Mouse (Mus musculus) lung, embryonic 14.5 days (tissue): Measurements from ENCODE around the gene Samd4b. TPM values are rescaled to one million over a fixed set of nuclear protein-coding genes. Genes with fewer than 3 reads are reported as not detected.

ENCODE experiments used
- ATAC-seq: fragments of 200-750 bp; cut with Nextera tagmentation; 2 replicates; pipeline ENCODE4 v1.8.0; 2017; ENCODE audit warnings: mild to moderate bottlenecking, moderate TSS enrichment, moderate library complexity; ENCODE audit not compliant: insufficient read depth
- DNase-seq: peaks from one replicate; pipeline ENCODE4 v3.0.0-alpha.2; 2015
- H3K27ac ChIP-seq: fragments of 300-500 bp; sonication (generic); 2 replicates; pipeline ENCODE4 v1.5.1; 2014; ENCODE audit warnings: low read depth, mild to moderate bottlenecking, moderate library complexity
- H3K27me3 ChIP-seq: fragments of 300-500 bp; sonication (generic); 2 replicates; pipeline ENCODE4 v1.6.1; 2014; ENCODE audit warnings: low read length, control low read depth; ENCODE audit not compliant: insufficient read depth
- H3K36me3 ChIP-seq: fragments of 300-500 bp; sonication (generic); 2 replicates; pipeline ENCODE4 v1.6.1; 2014; ENCODE audit warnings: control low read depth; ENCODE audit not compliant: insufficient read depth
- H3K4me1 ChIP-seq: fragments of 300-500 bp; sonication (generic); 2 replicates; pipeline ENCODE4 v1.6.1; 2014; ENCODE audit warnings: antibody characterized with exemption, control low read depth; ENCODE audit not compliant: insufficient read depth
- H3K4me2 ChIP-seq: fragments of 300-500 bp; sonication (generic); 2 replicates; pipeline ENCODE4 v1.6.1; 2014; ENCODE audit warnings: mild to moderate bottlenecking
- H3K4me3 ChIP-seq: fragments of 300-500 bp; sonication (generic); 2 replicates; pipeline ENCODE4 v1.5.1; 2014; ENCODE audit warnings: low read depth, low read length
- H3K9ac ChIP-seq: fragments of 300-500 bp; sonication (generic); 2 replicates; pipeline ENCODE4 v1.6.1; 2014
- H3K9me3 ChIP-seq: fragments of 300-500 bp; sonication (generic); 2 replicates; pipeline ENCODE4 v1.6.1; 2016; ENCODE audit warnings: low read depth, low read length, control low read depth
- CTCF ChIP-seq: IDR thresholded peaks from 2 replicates; pipeline ENCODE4 v1.5.1; 2016; ENCODE audit warnings: antibody characterized with exemption, low read depth
- WGBS: fragments of 180-500 bp; shearing (Covaris S2); extraction: QIAGEN DNeasy Blood & Tissue Kit; methylation state at CpG from one replicate; pipeline ENCODE4 v1.1.7; 2014; 5-methylcytosine and 5-hydroxymethylcytosine counted together
- polyA plus RNA-seq: library from polyadenylated mRNA; unstranded; fragments of >200 nt; fragmentation: Nextera tagmentation; extraction: Ambion mirVana; gene quantifications from 2 replicates; pipeline ENCODE4 v1.2.1, GENCODE M21; 2014

Gene Samd4b
- polyA plus RNA-seq, 1 experiment from 2014 or later, result 34.0 TPM

DNA sequence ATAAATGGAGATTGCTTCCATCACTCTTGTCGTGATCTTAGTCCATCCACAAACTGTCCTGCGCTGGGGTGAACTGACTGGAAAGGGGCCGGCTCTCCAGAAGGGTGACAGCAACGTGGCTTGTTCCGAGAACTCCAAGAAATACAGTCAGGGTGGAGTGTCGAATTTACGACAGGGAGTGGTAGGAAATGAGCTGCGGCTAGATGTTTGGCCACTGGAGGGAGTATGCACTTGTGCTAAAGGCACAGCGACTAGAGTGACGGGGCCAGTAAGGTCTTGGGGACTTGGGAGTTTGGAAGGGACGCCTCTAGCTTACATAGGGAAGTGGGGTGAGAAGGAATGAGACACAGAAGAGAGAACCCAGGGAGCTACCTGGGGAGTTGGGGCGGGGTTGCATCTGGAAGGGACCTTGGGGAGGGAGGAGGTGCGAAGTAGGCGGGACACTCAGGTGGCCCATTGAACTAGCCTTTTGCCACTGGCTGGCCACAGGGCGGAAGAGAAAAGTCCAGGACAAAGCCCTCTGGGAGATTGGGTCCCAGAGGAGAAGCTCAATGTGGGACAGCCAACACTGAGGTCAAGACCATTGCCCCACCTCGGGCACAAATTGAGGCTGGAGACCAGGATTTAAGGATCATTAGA lies 160.9 kb downstream of the Samd4b start, which contains the start of gene Gmfg:
Gene Gmfg, plus strand, starts transcription at position 516 of the 639 bp plus-strand sequence.
- peaks cover 12% of the 10 kb centered on the region for H3K36me3 ChIP-seq
- DNase-seq (peak; percentile 93), ATAC-seq (peak; percentile 38)
- WGBS, result 2% methylated on average over 16 of the region's 16 CpGs
- H3K9ac ChIP-seq, result peak within 1 kb of the TSS; percentile 52
- peaks cover 9% of the 10 kb centered on the region; the same call in 1 of the 2 replicates for H3K4me1 ChIP-seq
- peak within 1 kb of the TSS; percentile 48 for H3K27ac ChIP-seq
- H3K9me3 ChIP-seq, result no peaks in the 10 kb centered on the region
- peak within 1 kb of the TSS; percentile 92 for H3K4me3 ChIP-seq
- no peaks in the 10 kb centered on the region for H3K27me3 ChIP-seq
- H3K4me2 ChIP-seq, result peak within 1 kb of the TSS; percentile 72
- TF ChIP-seq CTCF, result peak; percentile 85

DNA sequence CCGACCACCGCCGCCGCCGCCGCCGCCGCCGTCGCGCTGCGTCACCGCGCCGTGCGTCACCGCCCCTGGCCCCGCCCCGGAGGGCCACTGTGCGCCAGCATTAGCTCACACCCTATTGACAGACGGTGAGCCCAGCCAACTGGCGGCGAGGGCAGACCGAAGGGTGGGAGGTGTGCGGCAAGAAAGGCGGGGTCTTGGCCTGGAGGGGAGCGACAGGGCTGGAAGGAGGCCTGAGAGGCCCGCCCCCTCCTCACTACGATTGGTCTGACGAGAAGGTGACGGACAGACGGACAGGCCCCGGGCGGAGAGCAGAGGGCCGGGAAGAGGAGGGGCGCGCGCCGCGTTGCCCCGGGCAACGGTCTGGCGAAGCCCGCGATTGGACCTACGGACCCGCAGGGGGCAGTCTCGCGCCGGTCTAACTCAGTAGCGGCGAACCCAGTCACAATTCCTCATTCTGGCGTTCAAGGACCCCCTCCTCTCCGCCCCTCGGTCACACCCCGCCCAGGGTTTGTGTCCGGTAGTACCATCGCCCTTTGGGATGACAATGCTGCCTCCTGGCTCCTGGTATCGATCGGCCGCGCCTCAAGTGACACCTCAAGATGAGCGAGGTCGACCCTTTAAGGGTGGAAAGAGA lies 161.6 kb downstream of the Samd4b start:
- Histone ChIP-seq H3K9ac (peak overlapping the region; percentile 94), H3K9me3 (no peaks in the 10 kb centered on the region), H3K36me3 (peaks cover 14% of the 10 kb centered on the region), H3K27me3 (no peaks in the 10 kb centered on the region), H3K4me3 (peak overlapping the region; percentile 92), H3K27ac (peak overlapping the region; percentile 48), H3K4me2 (peak overlapping the region; percentile 79), H3K4me1 (peaks cover 9% of the 10 kb centered on the region; the same call in 1 of the 2 replicates)
- under 1% methylated on average over 55 of the region's 64 CpGs for WGBS
- peak; percentile 99 for DNase-seq
- ATAC-seq, result peak; percentile 98
- peak; percentile 67 for TF ChIP-seq CTCF

DNA sequence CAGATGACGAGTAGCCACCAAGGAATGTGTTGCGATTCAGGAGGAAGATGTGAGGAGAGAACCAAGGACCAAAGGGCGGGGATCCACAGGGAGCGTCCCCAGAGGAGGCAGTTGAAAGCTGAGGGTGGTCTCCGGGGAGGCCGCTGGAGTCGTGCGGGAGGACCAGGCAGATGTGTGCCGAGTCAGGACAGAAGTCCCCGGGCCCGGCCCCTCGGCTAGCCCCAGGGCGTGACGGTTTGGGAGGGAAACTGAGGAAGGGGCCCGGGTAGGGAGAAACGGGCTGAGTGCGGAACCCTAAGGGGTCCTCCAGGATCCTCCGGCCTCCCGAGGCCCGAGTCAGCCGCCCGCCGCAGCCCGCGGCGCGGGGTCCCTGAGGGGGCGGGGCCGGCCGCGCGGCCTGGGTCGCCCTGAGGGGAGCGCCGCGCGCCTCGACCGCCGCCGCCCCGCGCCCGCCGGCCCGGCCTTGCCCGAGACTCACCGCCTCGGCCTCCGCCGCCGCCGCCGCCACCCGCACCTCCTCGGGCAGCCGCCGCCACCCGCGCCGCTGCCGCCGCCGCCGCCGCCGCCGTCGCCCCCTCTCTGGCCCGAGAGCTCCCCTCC lies 162.2 kb downstream of the Samd4b start:
- Histone ChIP-seq H3K27ac (peak overlapping the region; percentile 43; the same call in 1 of the 2 replicates), H3K4me1 (peaks cover 9% of the 10 kb centered on the region; the same call in 1 of the 2 replicates), H3K27me3 (no peaks in the 10 kb centered on the region), H3K9me3 (no peaks in the 10 kb centered on the region), H3K36me3 (peaks cover 14% of the 10 kb centered on the region), H3K4me3 (peak overlapping the region; percentile 92), H3K9ac (peak overlapping the region; percentile 94), H3K4me2 (peak overlapping the region; percentile 79)
- ATAC-seq (peak; percentile 55), DNase-seq (no peak)
- TF ChIP-seq CTCF, result no peak
- under 1% methylated on average over 21 of the region's 70 CpGs for WGBS

DNA sequence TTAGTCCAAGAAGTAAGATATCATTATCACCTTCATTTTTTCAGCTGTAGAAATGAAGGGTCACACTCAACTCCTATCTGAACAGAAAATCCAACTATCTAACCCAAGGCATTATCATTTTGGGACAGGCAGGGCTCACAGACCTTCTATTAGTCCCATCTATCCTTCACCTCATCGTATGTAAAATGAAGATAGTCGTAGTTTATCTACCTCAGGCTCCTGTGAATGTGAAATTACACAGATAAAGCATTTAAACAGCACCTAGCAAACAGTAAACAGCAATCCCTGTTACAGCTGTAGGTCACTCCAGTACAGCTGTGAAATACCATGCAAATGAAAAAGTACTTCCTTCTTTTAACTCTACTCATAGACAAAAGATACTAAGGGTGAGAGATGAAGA lies 165.7 kb downstream of the Samd4b start:
- ATAC-seq (no peak), DNase-seq (no peak)
- H3K4me2 ChIP-seq, result no peak overlapping the region
- no peaks in the 10 kb centered on the region for H3K27me3 ChIP-seq
- TF ChIP-seq CTCF, result no peak
- no peak overlapping the region for H3K27ac ChIP-seq
- H3K4me1 ChIP-seq, result peaks cover 9% of the 10 kb centered on the region; the same call in 1 of the 2 replicates
- H3K9me3 ChIP-seq, result no peaks in the 10 kb centered on the region
- WGBS, result 86% methylated on average over 2 of the region's 2 CpGs
- no peak overlapping the region for H3K4me3 ChIP-seq
- H3K36me3 ChIP-seq, result peaks cover 22% of the 10 kb centered on the region
- no peak overlapping the region for H3K9ac ChIP-seq

DNA sequence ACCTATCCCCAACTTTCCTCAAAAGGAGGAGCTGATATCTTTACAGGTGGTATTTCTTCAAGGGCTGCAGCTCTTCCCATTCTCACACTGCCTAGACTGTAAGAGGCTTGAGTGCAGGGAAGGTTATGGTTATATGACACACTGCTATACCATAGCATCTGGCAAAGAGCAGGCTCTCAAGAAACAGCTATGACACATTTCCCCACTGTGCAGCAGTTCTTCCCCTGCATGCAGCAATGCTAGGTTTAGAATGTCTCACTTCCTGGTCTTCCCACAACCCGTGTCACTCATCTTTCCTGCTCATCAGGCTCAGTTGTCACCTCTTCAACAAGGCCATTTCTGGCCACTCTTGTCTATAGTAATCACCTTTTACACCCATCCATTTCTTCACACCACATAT lies 167.4 kb downstream of the Samd4b start:
- 64% methylated on average over 1 of the region's 1 CpGs for WGBS
- no peak overlapping the region for H3K9ac ChIP-seq
- no peak for ATAC-seq
- H3K9me3 ChIP-seq, result no peaks in the 10 kb centered on the region
- H3K36me3 ChIP-seq, result peaks cover 26% of the 10 kb centered on the region
- DNase-seq, result no peak
- no peak overlapping the region for H3K27ac ChIP-seq
- H3K4me3 ChIP-seq, result no peak overlapping the region
- H3K27me3 ChIP-seq, result no peaks in the 10 kb centered on the region
- no peak overlapping the region for H3K4me2 ChIP-seq
- TF ChIP-seq CTCF, result no peak
- peaks cover 9% of the 10 kb centered on the region; the same call in 1 of the 2 replicates for H3K4me1 ChIP-seq

DNA sequence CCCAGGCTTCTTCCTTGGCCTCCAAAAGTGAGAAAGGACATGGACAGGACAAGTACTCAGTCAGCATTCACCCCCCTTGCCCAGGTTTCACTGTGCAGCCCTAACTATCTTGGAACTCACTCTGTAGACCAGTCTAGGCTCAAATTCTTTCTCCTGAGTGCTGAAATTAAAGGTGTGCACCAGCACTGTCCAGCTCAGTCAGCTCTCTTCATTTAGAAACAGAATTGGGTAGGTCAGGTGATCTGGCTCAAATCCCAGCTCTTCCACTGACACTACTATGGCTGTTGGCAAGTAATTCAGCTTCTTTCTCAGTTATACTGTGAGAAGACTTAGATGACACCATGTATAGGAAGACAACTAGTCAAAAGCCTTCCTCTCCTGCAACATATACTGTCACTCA lies 170.2 kb downstream of the Samd4b start:
- no peak for DNase-seq
- Histone ChIP-seq H3K4me2 (no peak overlapping the region), H3K27me3 (no peaks in the 10 kb centered on the region), H3K27ac (no peak overlapping the region), H3K36me3 (peaks cover 30% of the 10 kb centered on the region), H3K9me3 (no peaks in the 10 kb centered on the region), H3K4me1 (no peaks in the 10 kb centered on the region), H3K4me3 (no peak overlapping the region), H3K9ac (no peak overlapping the region)
- TF ChIP-seq CTCF, result no peak
- ATAC-seq, result no peak

DNA sequence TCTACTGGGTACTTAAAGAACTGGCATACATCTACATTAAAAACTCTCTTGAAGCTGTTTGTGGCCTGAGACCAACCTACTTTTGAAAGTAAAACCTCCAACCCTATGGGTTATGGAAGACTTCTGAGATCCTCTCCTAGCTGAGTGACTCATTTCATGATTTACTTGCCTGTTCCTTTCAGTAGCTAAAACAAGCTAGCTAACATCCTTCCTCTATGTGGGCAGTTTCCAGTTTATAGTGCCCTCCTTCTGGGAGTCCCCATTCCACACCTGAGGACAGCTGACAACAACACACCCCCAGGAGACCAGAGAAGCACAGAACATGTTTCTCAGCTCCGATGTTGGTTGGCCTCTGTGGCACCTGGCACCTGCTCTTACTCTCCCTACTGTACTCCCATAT lies 174.9 kb downstream of the Samd4b start:
- Histone ChIP-seq H3K4me2 (no peak overlapping the region), H3K4me1 (no peaks in the 10 kb centered on the region), H3K9ac (no peak overlapping the region), H3K4me3 (no peak overlapping the region), H3K36me3 (peaks cover 60% of the 10 kb centered on the region), H3K27ac (no peak overlapping the region), H3K9me3 (no peaks in the 10 kb centered on the region), H3K27me3 (no peaks in the 10 kb centered on the region)
- TF ChIP-seq CTCF, result no peak
- WGBS, result 89% methylated on average over 1 of the region's 1 CpGs
- ATAC-seq (no peak), DNase-seq (no peak)
